Mouse (Mus musculus) heart, embryonic 13.5 days (tissue): ENCODE results near the gene Hsd17b13. TPM values are rescaled to one million over a fixed set of nuclear protein-coding genes. Genes with fewer than 3 reads are reported as not detected.
A peak's percentile ranks its signal among the peaks of the same experiment; 100 is the strongest.
"Not testable (repeated sequence)": the region's sequence is repeated elsewhere in the genome, so short reads cannot be mapped to it uniquely, and the experiment has no call there.

Experiments
- ATAC-seq: fragments of 200-750 bp; cut with Nextera tagmentation; 2 replicates; pipeline ENCODE4 v1.8.0; 2017; ENCODE audit warnings: moderate TSS enrichment; ENCODE audit not compliant: insufficient number of reproducible peaks, low FRiP score, low TSS enrichment; ENCODE audit errors: extremely low read depth
- H3K27ac ChIP-seq: fragments of 300-500 bp; sonication (generic); replicated peaks from 2 replicates; pipeline ENCODE4 v1.5.1; 2015; ENCODE audit warnings: moderate library complexity, mild to moderate bottlenecking, inconsistent platforms
- H3K27me3 ChIP-seq: fragments of 300-500 bp; sonication (generic); replicated peaks from 2 replicates; pipeline ENCODE4 v1.6.1; 2015; ENCODE audit warnings: mild to moderate bottlenecking, inconsistent platforms
- H3K36me3 ChIP-seq: fragments of 300-500 bp; sonication (generic); 2 replicates; pipeline ENCODE4 v1.6.1; 2015; ENCODE audit warnings: mild to moderate bottlenecking, inconsistent platforms
- H3K4me1 ChIP-seq: fragments of 300-500 bp; sonication (generic); 2 replicates; pipeline ENCODE4 v1.6.1; 2015; ENCODE audit warnings: inconsistent platforms
- H3K4me2 ChIP-seq: fragments of 300-500 bp; sonication (generic); 2 replicates; pipeline ENCODE4 v1.6.1; 2015; ENCODE audit warnings: inconsistent platforms, mild to moderate bottlenecking, moderate library complexity
- H3K4me3 ChIP-seq: fragments of 300-500 bp; sonication (generic); 2 replicates; pipeline ENCODE4 v1.5.1; 2015; ENCODE audit warnings: moderate library complexity, mild to moderate bottlenecking, inconsistent platforms
- H3K9ac ChIP-seq: fragments of 300-500 bp; sonication (generic); 2 replicates; pipeline ENCODE4 v1.6.1; 2015; ENCODE audit warnings: inconsistent platforms, mild to moderate bottlenecking, moderate library complexity
- H3K9me3 ChIP-seq: fragments of 300-500 bp; sonication (generic); 2 replicates; pipeline ENCODE4 v1.6.1; 2016; ENCODE audit warnings: inconsistent platforms
- WGBS: fragments of 180-500 bp; shearing (Covaris S2); methylation state at CpG from one replicate; pipeline ENCODE4 v1.1.7; 2015; ENCODE audit warnings: mixed read lengths; 5-methylcytosine and 5-hydroxymethylcytosine counted together
- polyA plus RNA-seq: library from polyadenylated mRNA; unstranded; fragments of >200 nt; fragmentation: Nextera tagmentation; extraction: Ambion mirVana; gene quantifications from 2 replicates; pipeline ENCODE4 v1.2.1, GENCODE M21; 2015

Gene Hsd17b13
- polyA plus RNA-seq, 1 experiment from 2014 or later, result 0.27 TPM

DNA sequence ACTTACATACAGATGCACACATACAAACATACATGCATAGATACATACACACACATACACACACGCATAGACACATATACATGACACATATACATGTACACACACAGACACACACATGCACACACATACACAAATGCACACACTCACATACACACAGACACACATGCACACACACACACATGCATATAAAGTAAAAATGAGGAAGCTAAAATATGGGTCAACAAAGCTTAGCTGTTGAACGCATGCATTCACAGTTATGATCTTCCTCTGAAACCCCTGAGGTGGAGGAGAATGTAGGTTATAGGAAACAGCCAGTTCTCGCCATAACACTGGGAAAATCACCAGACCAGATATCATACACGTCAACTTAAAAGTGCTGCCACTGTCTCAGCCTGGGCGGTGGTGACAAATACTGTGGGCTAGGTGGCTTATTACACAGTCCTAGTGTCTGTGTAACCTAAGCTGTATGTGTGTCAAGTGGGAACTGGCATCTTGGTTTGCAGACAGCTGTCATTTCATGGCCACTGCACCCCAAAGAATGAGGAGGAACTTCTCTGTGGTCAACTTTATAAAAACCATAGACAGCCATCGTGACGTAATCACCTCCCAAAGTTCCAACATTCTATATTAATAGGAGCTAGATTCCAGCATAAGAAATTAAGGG lies 829 bp upstream of the Hsd17b13 start:
- H3K4me3 ChIP-seq, result no peak overlapping the region
- no peak overlapping the region for H3K27ac ChIP-seq
- no peaks in the 10 kb centered on the region for H3K36me3 ChIP-seq
- no peaks in the 10 kb centered on the region for H3K4me1 ChIP-seq
- H3K27me3 ChIP-seq, result no peaks in the 10 kb centered on the region
- no peak overlapping the region for H3K4me2 ChIP-seq
- no peaks in the 10 kb centered on the region for H3K9me3 ChIP-seq
- WGBS, result 79% methylated on average over 7 of the region's 7 CpGs
- H3K9ac ChIP-seq, result no peak overlapping the region
- no peak for ATAC-seq

- Histone ChIP-seq H3K4me2 (no peak overlapping the region), H3K4me3 (no peak overlapping the region), H3K9me3 (no peaks in the 10 kb centered on the region), H3K36me3 (no peaks in the 10 kb centered on the region), H3K9ac (no peak overlapping the region), H3K27ac (no peak overlapping the region), H3K4me1 (no peaks in the 10 kb centered on the region), H3K27me3 (no peaks in the 10 kb centered on the region)
- WGBS, result 71% methylated on average over 7 of the region's 7 CpGs
- ATAC-seq, result no peak
These were observed 1.5 kb downstream of the Hsd17b13 start for GRCm38 (mm10) chr5:103975736-103976135.

DNA sequence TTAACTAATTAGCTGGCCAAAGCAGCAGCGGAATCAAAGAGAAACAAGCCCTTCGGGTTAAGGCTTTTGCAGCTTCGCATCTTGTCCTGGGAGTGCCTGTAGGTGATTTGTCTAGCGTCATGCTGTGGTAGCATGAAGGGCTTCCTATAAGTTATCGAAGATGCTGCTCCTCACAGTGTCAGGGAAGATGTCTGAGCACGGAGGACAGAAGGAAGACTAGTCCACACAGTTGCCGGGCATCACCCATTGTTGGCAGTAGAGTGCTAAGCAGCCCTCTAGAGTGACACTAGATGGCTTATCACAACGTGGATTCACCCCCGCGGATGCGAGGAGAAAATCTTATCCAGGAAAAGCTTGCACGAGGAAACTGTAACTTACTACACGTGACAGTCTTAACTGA lies 4.4 kb downstream of the Hsd17b13 start:
- ATAC-seq, result no peak
- 62% methylated on average over 13 of the region's 13 CpGs for WGBS
- H3K9ac ChIP-seq, result no peak overlapping the region
- no peaks in the 10 kb centered on the region for H3K36me3 ChIP-seq
- H3K4me2 ChIP-seq, result peak overlapping the region; percentile 51
- H3K9me3 ChIP-seq, result no peaks in the 10 kb centered on the region
- no peaks in the 10 kb centered on the region for H3K27me3 ChIP-seq
- peak overlapping the region; percentile 32 for H3K4me3 ChIP-seq
- no peaks in the 10 kb centered on the region for H3K4me1 ChIP-seq
- H3K27ac ChIP-seq, result no peak overlapping the region

GRCm38 (mm10) chr5:103972379-103972778 lies 4.8 kb downstream of the Hsd17b13 start:
- WGBS, result 45% methylated on average over 19 of the region's 19 CpGs
- Histone ChIP-seq H3K27ac (no peak overlapping the region), H3K27me3 (no peaks in the 10 kb centered on the region), H3K36me3 (no peaks in the 10 kb centered on the region), H3K9ac (no peak overlapping the region), H3K4me1 (no peaks in the 10 kb centered on the region), H3K4me2 (peak overlapping the region; percentile 51), H3K4me3 (peak overlapping the region; percentile 32), H3K9me3 (no peaks in the 10 kb centered on the region)
- no peak for ATAC-seq

GRCm38 (mm10) chr5:103971051-103971450 lies 6.2 kb downstream of the Hsd17b13 start:
- 57% methylated on average over 5 of the region's 5 CpGs for WGBS

DNA sequence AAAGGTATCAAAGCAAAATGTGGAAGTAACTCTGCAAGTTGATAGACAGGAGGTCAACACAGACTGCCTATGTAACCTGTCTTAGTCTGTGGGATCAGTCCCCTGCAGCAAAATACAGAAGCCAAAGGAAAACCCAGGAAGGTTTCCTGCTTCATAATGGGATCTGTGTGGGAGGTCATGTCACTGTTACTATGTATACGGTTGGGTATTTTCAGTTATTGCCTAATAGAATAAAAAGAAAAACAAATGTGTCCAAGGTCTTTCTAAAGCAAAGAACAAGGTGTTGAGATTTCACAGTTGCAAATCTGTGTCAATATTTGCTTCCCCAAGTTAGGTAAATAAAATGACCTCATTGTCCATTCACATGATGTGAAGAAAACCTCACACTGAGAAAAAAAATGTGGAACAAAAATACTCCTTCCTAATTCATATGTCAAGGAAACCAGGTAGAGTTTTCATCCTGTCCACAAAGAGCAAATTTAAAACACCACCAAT lies 14.2 kb downstream of the Hsd17b13 start:
- Histone ChIP-seq H3K9ac (no peak overlapping the region), H3K9me3 (no peaks in the 10 kb centered on the region; the same call in 1 of the 2 replicates), H3K27me3 (no peaks in the 10 kb centered on the region), H3K36me3 (no peaks in the 10 kb centered on the region), H3K4me1 (no peaks in the 10 kb centered on the region), H3K4me2 (no peak overlapping the region), H3K4me3 (no peak overlapping the region), H3K27ac (no peak overlapping the region)
- WGBS, result 73% methylated on average over 1 of the region's 1 CpGs
- ATAC-seq, result no peak

More at GRCm38 (mm10) chr5:103971051-103971450, 6.2 kb downstream of the Hsd17b13 start:
- no peak for ATAC-seq
- Histone ChIP-seq H3K4me2 (no peak overlapping the region), H3K4me1 (no peaks in the 10 kb centered on the region), H3K27me3 (no peaks in the 10 kb centered on the region), H3K36me3 (no peaks in the 10 kb centered on the region), H3K9me3 (no peaks in the 10 kb centered on the region), H3K9ac (no peak overlapping the region), H3K4me3 (no peak overlapping the region), H3K27ac (no peak overlapping the region)

- Histone ChIP-seq H3K36me3 (no peaks in the 10 kb centered on the region), H3K4me2 (no peak overlapping the region), H3K27me3 (no peaks in the 10 kb centered on the region), H3K4me1 (no peaks in the 10 kb centered on the region), H3K27ac (no peak overlapping the region), H3K9ac (no peak overlapping the region), H3K4me3 (no peak overlapping the region), H3K9me3 (no peaks in the 10 kb centered on the region)
- no peak for ATAC-seq
- WGBS, result 60% methylated on average over 5 of the region's 5 CpGs
These were observed 22.6 kb downstream of the Hsd17b13 start for GRCm38 (mm10) chr5:103954638-103955037.

DNA sequence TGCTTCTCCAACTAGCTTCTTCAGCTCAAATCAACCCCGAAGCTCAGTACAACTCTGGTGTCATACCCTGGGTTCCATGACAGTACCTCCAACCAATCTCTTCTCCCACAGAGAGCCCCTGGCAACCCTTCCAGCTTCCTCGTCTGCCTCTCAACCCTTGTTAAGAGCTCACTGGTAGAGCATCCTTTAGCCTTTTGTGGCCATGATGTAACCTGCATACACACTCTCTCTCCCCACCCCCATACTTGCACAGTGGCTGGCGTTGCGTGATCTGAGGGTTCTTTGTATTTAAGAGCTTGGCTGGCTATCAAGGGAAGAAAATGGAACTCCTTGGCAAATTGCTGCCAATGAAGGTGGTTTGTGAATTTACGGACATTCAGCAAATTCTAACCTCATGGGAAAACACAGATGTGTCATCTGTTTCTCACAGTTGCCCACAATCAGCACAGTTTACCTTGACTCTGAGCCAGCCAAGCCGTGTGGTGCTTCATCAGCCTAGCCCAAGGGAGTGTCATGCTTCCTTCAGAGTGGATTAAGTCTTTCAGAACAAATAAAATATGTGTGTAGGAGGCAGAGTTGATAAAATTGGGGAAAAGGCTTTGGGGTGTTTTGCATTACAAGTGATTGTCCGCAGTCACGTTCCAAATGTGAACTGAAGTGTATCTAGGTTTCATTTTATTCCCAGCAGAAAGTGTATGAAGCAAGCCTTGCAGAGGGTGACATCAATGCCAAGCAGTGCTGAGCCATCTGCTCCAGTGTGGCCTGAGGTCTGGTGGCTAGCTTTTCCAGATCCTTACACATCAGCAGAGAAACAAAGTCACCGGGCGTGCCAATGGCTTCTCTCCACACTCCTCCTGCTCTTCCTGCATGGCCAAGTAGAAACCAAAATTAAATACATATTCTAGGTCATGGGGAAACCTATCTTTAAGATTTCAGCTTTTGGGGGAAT lies 23.8 kb downstream of the Hsd17b13 start:
- H3K4me3 ChIP-seq, result no peak overlapping the region
- H3K9me3 ChIP-seq, result no peaks in the 10 kb centered on the region
- H3K9ac ChIP-seq, result no peak overlapping the region
- H3K4me1 ChIP-seq, result no peaks in the 10 kb centered on the region
- H3K27me3 ChIP-seq, result no peaks in the 10 kb centered on the region
- no peak overlapping the region for H3K27ac ChIP-seq
- 75% methylated on average over 10 of the region's 10 CpGs for WGBS
- ATAC-seq, result no peak
- no peak overlapping the region for H3K4me2 ChIP-seq
- no peaks in the 10 kb centered on the region for H3K36me3 ChIP-seq

GRCm38 (mm10) chr5:103950138-103950537 lies 27.1 kb downstream of the Hsd17b13 start:
- H3K4me1 ChIP-seq, H3K9ac ChIP-seq, H3K4me2 ChIP-seq, ATAC-seq, H3K27me3 ChIP-seq, H3K27ac ChIP-seq, H3K9me3 ChIP-seq, H3K4me3 ChIP-seq, H3K36me3 ChIP-seq: not testable (repeated sequence)
- WGBS, result 87% methylated on average over 15 of the region's 15 CpGs

DNA sequence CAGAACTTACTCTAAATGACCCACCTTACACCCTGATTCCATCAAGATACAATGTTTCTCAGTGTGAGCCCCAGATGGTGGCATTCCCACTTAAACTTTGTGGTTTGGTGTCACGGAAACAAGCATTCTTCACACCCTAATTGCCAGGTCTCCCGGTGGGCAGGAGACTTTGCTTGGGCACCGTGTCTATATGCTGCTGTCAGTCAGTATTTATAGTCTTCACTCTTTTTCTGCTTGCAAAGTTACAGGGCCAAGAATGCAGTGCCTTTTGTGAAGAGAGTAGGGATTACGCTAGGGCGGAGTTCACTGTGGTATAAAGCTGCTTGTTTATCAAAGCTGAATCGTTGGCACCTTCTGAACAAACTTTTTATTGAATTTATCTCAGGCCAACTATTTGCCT lies 34.0 kb downstream of the Hsd17b13 start:
- no peak overlapping the region for H3K4me3 ChIP-seq
- H3K36me3 ChIP-seq, result no peaks in the 10 kb centered on the region
- no peak overlapping the region for H3K27ac ChIP-seq
- no peaks in the 10 kb centered on the region for H3K27me3 ChIP-seq
- H3K4me1 ChIP-seq, result peaks cover 31% of the 10 kb centered on the region
- no peaks in the 10 kb centered on the region; the same call in 1 of the 2 replicates for H3K9me3 ChIP-seq
- H3K9ac ChIP-seq, result no peak overlapping the region
- H3K4me2 ChIP-seq, result no peak overlapping the region
- ATAC-seq, result no peak
- WGBS, result 65% methylated on average over 6 of the region's 6 CpGs

- no peak overlapping the region for H3K4me2 ChIP-seq
- peaks cover 50% of the 10 kb centered on the region for H3K4me1 ChIP-seq
- H3K9me3 ChIP-seq, result no peaks in the 10 kb centered on the region
- H3K27ac ChIP-seq, result no peak overlapping the region
- WGBS, result 71% methylated on average over 1 of the region's 1 CpGs
- H3K4me3 ChIP-seq, result no peak overlapping the region
- H3K36me3 ChIP-seq, result no peaks in the 10 kb centered on the region
- no peaks in the 10 kb centered on the region for H3K27me3 ChIP-seq
- H3K9ac ChIP-seq, result no peak overlapping the region
- ATAC-seq, result no peak
These were observed 37.4 kb downstream of the Hsd17b13 start for GRCm38 (mm10) chr5:103939856-103940255.
